Mouse (Mus musculus) gastrocnemius, postnatal 36 days (tissue): ENCODE data around the gene Vwa3b. TPM values are rescaled to one million over a fixed set of nuclear protein-coding genes. Genes with fewer than 3 reads are reported as not detected.
A peak's percentile ranks its signal among the peaks of the same experiment; 100 is the strongest.

ENCODE experiments used
- DNase-seq, 2 experiments: peaks; one replicate each; pipeline ENCODE4 v3.0.0; 2022
- intact Hi-C: fragments of 180-260 bp; cut with DNase I; formaldehyde crosslinking; loops from one replicate; pipeline ENCODE4 v1.15.1; 2025
- total RNA-seq, 2 experiments: library from RNA; stranded (reverse); gene quantifications; 2 replicates each; pipeline ENCODE4 v1.2.3; 2021

Gene Vwa3b
- total RNA-seq, 2 experiments from 2014 or later, result 57.5 to 64.5 TPM

- intact Hi-C loops, result no loop called here
- DNase-seq, result no peak
Observed at GRCm38 (mm10) chr1:37113781-37114180, 87.4 kb downstream of the Vwa3b start.

DNA sequence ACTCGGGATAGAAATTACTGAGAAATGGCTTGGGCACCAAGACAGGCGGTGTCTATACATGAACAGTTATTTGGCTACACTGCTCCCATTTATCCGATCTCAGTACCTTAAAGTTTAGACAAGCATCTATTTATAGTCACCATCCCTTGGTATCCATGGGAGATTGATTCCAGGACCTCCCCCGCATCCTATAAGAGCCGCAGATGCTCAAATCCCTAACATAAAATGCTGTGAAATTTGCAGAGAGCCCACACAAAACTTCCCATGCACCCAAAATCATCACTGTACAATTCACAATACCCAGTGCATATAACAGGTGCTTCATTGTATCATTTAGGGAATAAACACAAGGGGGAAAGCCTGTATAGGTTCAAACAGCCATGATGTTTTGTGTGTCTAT is 89.5 kb downstream of the Vwa3b start:
- intact Hi-C loops, result loop anchor here (5.0 kb wide), 1 partner anchor 34 kb away; no protein-coding TSS in a partner anchor

GRCm38 (mm10) chr1:37116574-37116973 is 90.2 kb downstream of the Vwa3b start:
- intact Hi-C loops, result loop anchor here (5.0 kb wide), 1 partner anchor 34 kb away; no protein-coding TSS in a partner anchor
- DNase-seq, result peak; percentile 27 to 32

More for the DNA sequence above, 89.5 kb downstream of the Vwa3b start:
- no peak for DNase-seq

GRCm38 (mm10) chr1:37117964-37118363 is 91.6 kb downstream of the Vwa3b start:
- DNase-seq, result no peak
- intact Hi-C loops, result loop anchor here (5.0 kb wide), 1 partner anchor 36 kb away; no protein-coding TSS in a partner anchor

- DNase-seq, result peak; percentile 53
- intact Hi-C loops, result loop anchor here (5.0 kb wide), 1 partner anchor 105 kb away; no protein-coding TSS in a partner anchor
Observed at GRCm38 (mm10) chr1:37122306-37122705, 95.9 kb downstream of the Vwa3b start.

GRCm38 (mm10) chr1:37122798-37123197 is 96.4 kb downstream of the Vwa3b start:
- no peak for DNase-seq
- intact Hi-C loops, result loop anchor here (5.0 kb wide), 1 partner anchor 105 kb away; no protein-coding TSS in a partner anchor

DNA sequence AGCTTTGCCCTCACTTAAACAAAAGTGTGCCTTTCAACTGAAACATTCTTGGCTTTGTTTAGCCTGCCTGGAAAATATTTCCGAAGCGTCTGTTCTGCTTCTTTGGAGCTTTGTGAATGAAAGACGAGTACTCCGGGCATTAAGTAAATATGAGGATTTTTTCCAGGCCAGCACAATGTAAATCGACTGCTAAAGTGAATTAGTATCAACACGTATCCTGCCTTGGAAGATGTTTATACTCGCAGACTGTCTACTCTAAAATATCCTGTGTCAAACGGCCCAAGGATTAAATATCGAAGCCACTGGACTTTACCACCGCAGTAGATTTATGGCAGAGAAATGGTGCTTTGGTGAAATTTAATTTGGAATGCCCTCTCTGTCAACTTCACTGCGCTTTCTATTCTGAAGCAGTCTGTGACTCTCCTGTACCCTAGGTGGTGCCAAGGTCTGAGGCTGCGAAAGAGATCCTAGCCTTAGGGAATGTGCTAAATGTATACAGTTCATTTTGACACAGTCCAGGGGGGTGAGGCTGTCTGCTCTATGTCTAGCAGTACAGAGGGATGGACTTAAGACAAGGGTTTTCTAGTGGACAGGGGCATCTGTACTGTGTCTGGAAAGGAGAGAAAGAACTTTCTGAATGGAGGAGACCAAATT is 98.4 kb downstream of the Vwa3b start:
- DNase-seq, result no peak
- intact Hi-C loops, result loop anchor here (5.0 kb wide), 1 partner anchor 102 kb away; no protein-coding TSS in a partner anchor

GRCm38 (mm10) chr1:37130012-37130570 is 103.7 kb downstream of the Vwa3b start:
- intact Hi-C loops, result no loop called here
- no peak for DNase-seq

- intact Hi-C loops, result no loop called here
- DNase-seq, result no peak
Observed at GRCm38 (mm10) chr1:37131146-37131545, 104.8 kb downstream of the Vwa3b start.

DNA sequence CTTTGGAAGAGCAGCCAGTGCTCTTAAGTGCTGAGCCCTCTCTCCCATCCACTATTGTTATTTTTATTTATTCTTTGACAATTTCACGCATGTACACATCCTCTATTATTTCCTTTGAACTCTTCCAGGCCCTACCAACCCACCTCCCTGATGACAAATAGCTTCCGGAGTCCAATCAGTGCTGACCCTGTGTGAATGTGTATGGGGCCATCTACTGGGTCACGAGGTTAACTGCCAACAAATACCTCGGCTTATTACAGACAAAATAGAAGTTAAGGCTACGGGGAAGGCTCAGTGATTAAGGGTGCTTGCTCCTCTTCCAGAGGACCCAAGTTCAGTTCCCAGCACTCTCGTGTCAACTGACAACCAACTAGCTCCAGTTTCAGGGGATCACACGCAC is 106.0 kb downstream of the Vwa3b start:
- no peak for DNase-seq
- intact Hi-C loops, result no loop called here

DNA sequence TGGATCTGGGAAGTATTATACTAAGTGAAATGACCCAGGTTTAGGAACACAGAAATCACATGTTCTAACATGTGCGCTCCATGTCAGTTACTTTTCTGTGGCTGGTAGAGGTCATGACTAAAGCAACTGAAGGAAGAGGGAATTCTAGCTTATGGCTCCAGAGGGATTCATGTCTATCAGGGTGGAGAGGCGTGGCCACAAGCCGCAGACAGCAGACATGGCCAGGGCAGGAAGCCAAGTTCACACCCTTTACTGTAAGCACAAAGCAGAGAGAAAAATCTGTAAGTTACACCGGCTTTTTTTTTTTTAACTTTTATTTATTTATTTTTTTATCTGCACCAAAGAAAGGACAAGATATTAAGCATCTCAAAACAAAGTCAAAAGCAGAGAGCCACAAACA is 119.6 kb downstream of the Vwa3b start:
- intact Hi-C loops, result no loop called here
- DNase-seq, result no peak

- intact Hi-C loops, result no loop called here
- DNase-seq, result no peak
Observed at GRCm38 (mm10) chr1:37149866-37150265, 123.5 kb downstream of the Vwa3b start.

DNA sequence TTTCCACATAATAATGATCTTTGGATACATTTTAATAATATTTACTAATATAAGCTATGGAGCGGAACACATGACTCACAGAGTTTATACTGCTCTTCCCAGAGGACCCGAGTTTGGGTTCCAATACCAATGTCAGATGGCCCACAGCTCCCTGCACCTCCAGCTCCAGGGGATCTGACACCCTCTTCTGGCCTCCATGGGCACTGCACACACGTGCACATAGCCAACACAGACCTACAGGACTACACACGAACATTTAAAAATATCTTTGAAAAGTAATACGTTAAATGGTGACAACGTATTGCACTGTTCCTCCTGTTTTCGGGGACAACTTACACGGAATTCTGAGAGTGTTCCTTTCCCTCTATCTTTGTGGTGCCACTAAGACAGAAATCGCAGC is 125.5 kb downstream of the Vwa3b start:
- DNase-seq, result no peak
- intact Hi-C loops, result no loop called here

- intact Hi-C loops, result no loop called here
- no peak for DNase-seq
Observed at GRCm38 (mm10) chr1:37166066-37166465, 139.7 kb downstream of the Vwa3b start.

DNA sequence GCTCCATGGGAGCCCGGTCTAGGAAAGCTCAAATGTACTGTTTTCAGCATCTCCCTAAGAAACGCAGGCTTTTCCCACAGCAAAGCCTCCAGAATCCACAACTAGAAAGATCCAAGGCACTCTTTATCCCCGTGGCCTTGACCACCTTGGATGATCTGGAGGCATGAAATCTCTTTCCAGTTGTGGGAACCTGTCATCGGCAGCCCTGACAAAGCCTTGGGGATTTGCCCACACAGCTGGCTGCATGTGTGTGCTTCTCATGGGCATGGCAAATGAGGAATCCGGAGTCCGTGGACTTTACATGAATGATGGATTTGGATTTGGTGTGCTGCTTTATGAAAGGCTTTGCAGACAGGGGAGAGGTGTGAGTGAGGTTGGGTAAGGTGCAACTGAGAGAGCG is 141.5 kb downstream of the Vwa3b start:
- intact Hi-C loops, result no loop called here
- no peak for DNase-seq

DNA sequence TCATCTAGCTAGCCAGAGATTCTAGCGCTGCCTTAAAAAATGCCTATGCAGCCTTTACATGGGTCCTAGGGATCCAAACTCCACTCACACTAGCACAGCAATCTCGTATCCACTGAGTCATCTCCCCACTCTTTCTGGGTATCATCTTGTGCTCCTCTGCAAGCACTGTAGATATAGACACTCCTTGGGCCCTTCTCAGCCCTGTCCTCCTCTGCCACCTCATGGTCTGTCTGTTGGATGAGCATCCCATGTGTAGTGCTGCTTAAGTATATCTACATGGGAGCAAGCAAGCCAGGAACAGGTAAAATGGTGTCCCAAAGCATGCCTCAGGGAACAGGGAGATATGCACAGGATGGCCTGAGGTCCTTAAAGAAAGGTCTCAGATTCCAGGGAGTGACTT is 151.5 kb downstream of the Vwa3b start:
- intact Hi-C loops, result loop anchor here (5.0 kb wide), 1 partner anchor 396 kb away; no protein-coding TSS in a partner anchor
- no peak for DNase-seq

DNA sequence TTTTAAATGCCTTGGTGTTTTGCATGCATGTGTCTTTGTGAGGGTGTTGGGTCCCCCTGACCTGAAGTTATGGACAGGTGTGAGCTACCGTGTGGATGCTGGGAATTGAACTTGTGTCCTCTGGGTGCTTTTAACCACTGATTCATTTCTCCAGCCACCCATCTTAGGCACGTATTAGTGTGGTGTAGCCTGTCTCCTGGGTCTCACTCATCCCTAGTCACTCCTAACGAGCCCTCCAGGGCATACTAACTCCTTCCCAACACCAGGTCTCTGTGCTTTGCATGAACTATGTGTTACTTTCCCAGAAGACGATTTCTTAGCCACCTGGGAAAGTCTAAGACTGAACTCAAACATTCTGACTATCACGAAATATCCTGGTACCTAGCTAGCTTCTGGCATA is 153.5 kb downstream of the Vwa3b start:
- DNase-seq, result no peak
- intact Hi-C loops, result loop anchor here (5.0 kb wide), 1 partner anchor 398 kb away; no protein-coding TSS in a partner anchor

- DNase-seq, result no peak
- intact Hi-C loops, result no loop called here
Observed at GRCm38 (mm10) chr1:37187050-37187449, 160.7 kb downstream of the Vwa3b start.

DNA sequence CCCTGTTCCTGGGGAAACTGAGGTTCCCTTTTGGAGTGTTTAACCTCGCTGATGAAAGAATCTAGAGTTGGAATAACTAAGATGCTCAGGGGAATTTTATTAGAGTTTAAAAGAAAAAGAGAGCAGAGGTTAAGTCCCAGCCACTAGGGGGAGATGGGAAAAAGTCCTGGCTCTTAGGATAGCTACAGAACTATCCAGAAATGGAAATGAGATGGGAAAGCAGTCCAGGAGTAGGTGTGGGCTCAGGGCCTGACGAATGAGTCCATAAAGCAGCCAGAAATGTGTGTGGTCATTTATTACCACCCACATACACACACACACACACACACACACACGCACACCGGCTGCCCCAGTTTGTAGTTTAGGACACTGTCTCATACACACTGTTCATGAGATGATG is 168.2 kb downstream of the Vwa3b start:
- DNase-seq, result no peak
- intact Hi-C loops, result no loop called here

DNA sequence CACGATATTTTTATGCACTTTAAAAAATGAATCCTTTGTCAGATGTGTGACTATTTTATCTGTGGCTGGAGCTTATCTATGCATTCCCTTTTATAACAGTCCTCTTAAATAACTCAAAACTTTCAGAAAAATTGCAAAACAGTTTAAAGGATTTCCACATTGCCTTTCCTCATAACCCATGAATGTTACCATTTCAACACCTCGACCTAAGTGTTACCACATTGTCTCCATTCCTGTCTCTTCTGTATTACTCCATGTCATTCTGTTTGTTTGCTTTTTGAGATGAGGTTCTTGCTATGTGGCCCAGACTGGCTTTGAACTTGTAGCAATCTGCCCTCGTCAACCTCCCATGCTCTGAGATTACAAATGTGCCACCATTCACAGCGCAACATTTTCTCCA is 175.0 kb downstream of the Vwa3b start:
- DNase-seq, result no peak
- intact Hi-C loops, result loop anchor here (5.0 kb wide), 1 partner anchor 59 kb away; no protein-coding TSS in a partner anchor

- intact Hi-C loops, result no loop called here
- no peak for DNase-seq
Observed at GRCm38 (mm10) chr1:37207743-37208142, 181.3 kb downstream of the Vwa3b start.

GRCm38 (mm10) chr1:37212375-37212774 is 186.0 kb downstream of the Vwa3b start:
- no peak for DNase-seq
- intact Hi-C loops, result no loop called here
